In the genomic region with DNA sequence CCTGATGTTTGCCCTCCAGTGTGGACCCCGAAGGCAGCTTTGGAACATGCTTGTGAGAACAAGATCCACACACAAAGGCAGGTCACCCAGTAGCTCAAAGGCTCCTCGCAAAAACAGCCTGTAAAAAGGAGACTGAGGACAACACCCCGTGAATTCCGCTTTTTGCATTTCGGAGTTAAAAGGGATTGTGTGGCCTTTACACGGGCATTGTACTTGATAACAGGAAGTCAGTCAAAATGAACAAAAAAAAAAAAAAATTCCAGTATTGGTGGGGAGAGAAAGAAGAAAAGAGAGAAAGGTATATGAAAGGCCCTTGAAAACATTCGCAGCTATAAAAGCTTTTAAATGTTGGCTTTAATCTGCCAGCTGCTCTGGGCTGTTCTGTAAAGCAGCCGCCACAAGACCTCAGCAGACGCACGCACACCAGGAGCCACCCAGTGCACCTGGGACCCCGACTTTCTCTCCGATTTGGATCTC, we compare ENCODE assay signal across 14 mouse cellular contexts. TPM values are rescaled to one million over a fixed set of nuclear protein-coding genes. Genes with fewer than 3 reads are reported as not detected.
DNase-seq lines count a peak whose midpoint lies in the region; TF ChIP-seq lines count a peak whose summit lies in the region.
"Had no signal": no experiment of that assay in that cellular context is flagged by ENCODE, and none has a peak within 500 bp of the region (broad histone marks: within the 10 kb centered on the region; RNA-seq: fewer than 3 reads in every experiment).

No protein-coding gene starts in this region.

- WGBS in limb, embryonic 10.5 days = 62% methylated on average over 12 of the region's 12 CpGs
- WGBS in lung, adult 2 months = 82% methylated on average over 12 of the region's 12 CpGs

- H3K27me3 ChIP-seq in limb, embryonic 10.5 days (ENCODE audit: low read depth, poor library complexity, severe bottlenecking) = peaks cover 28% of the 10 kb centered on the region; the same call in 1 of the 2 replicates
- H3K27me3 ChIP-seq: megakaryocyte, embryonic 14.5 days had no signal

- H3K27ac ChIP-seq in layer of hippocampus, adult 2 months = peak overlapping the region; percentile 86
- H3K27ac ChIP-seq in limb, embryonic 10.5 days = peak overlapping the region; percentile 65
- H3K27ac ChIP-seq: neural tube, embryonic 12.5 days had no signal

- no peak overlapping the region; the same call in 1 of the 2 replicates for H3K4me3 ChIP-seq in layer of hippocampus, adult 2 months
- H3K4me3 ChIP-seq in limb, embryonic 10.5 days = no peak overlapping the region
- H3K4me3 ChIP-seq in lung, adult 2 months (replicated peaks; ENCODE audit: extremely low read depth, low read depth, low read length) = no peak overlapping the region
- H3K4me3 ChIP-seq: megakaryocyte, embryonic 14.5 days; neural tube, embryonic 12.5 days had no signal

- TF ChIP-seq POLR2A in lung, adult 2 months (IDR thresholded peaks at IDR 0.05; ENCODE audit: borderline replicate concordance, extremely low read depth, low read depth, low read length) = no peak

- H3K4me1 ChIP-seq in limb, embryonic 10.5 days = peaks cover 65% of the 10 kb centered on the region
- H3K4me1 ChIP-seq in lung, adult 2 months (ENCODE audit: control insufficient read depth, insufficient read depth, low read length) = no peaks in the 10 kb centered on the region
- H3K4me1 ChIP-seq: neural tube, embryonic 12.5 days had no signal

- no peaks in the 10 kb centered on the region for H3K36me3 ChIP-seq in limb, embryonic 10.5 days
- H3K36me3 ChIP-seq: neural tube, embryonic 12.5 days had no signal

- DNase-seq in layer of hippocampus, adult 2 months (ENCODE audit: low spot score in 2 of 2) = peak in 1 of 2 experiments; percentile 7
- DNase-seq in layer of hippocampus, adult 11-12 months (ENCODE audit: low spot score) = no peak
- peak; percentile 70 for DNase-seq in T-cell, adult 2 months (ENCODE audit: low spot score)
- no peak for DNase-seq in limb, embryonic 10.5 days (ENCODE audit: low spot score)
- peak; percentile 70 to 75 for DNase-seq in thymus, postnatal 10 days (ENCODE audit: low spot score in 2 of 2)
- DNase-seq in adrenal gland, postnatal 4 days (ENCODE audit: low spot score in 2 of 2) = no peak
- DNase-seq in lung, adult 2 months = no peak
- no peak for DNase-seq in Muller cell, postnatal 12 days (ENCODE audit: inconsistent ontology term)
- DNase-seq: adrenal gland, postnatal 25 days; gastrocnemius, postnatal 10 days; left cerebral cortex, postnatal 4 days; lung, embryonic 14.5 days had no signal

- TF ChIP-seq CTCF in layer of hippocampus, adult 2 months (conservative IDR thresholded peaks at IDR 0.05) = no peak
- TF ChIP-seq CTCF in lung, adult 2 months (IDR thresholded peaks at IDR 0.05; ENCODE audit: insufficient read depth, low read length) = no peak

- no peaks in the 10 kb centered on the region for H3K9me3 ChIP-seq in limb, embryonic 10.5 days (replicated peaks)
- H3K9me3 ChIP-seq: megakaryocyte, embryonic 14.5 days; neural tube, embryonic 12.5 days had no signal

RNA-seq across cellular contexts. Expression of a gene that starts 58.9 kb away (rescaled TPM):
- 10 to 100 TPM; 14.0 to 15.2 TPM for total RNA-seq in layer of hippocampus, adult 2 months (2021)
- polyA plus RNA-seq in limb, embryonic 10.5 days (2016; fragmentation: Nextera tagmentation; extraction: Ambion mirVana) = 10.1 and 11.7 TPM in 2 replicates
- 10 to 100 TPM; 20.6 to 23.1 TPM for total RNA-seq in adrenal gland, postnatal 4 days (2021)
- polyA plus RNA-seq in lung, adult 2 months (2012; rRNA removed) = 8.9 and 9.5 TPM in 2 replicates

Comparison
In these comparisons a context has a peak if more than half of its experiments do, and no peak if none do; other contexts are left out.
1. DNase-seq: peak in T-cell, adult 2 months (single experiment) and thymus, postnatal 10 days (2 of 2); none in layer of hippocampus, adult 11-12 months (single experiment), limb, embryonic 10.5 days (single experiment), adrenal gland, postnatal 4 days (0 of 2), lung, adult 2 months (single experiment) and Muller cell, postnatal 12 days (single experiment).